Mouse (Mus musculus) gonadal fat pad, adult 2 months (tissue): ENCODE results near the gene Gm960. TPM values are rescaled to one million over a fixed set of nuclear protein-coding genes. Genes with fewer than 3 reads are reported as not detected.
A peak's percentile ranks its signal among the peaks of the same experiment; 100 is the strongest.

Experiments
- DNase-seq: peaks from one replicate; pipeline ENCODE4 v3.0.0-alpha.2; 2012; ENCODE audit warnings: low read depth
- polyA plus RNA-seq: library from polyadenylated mRNA; depleted of rRNA; stranded (reverse); fragments of >200 nt; gene quantifications from 2 replicates; pipeline ENCODE4 v1.2.3, GENCODE M21; 2012

Gene Gm960
- polyA plus RNA-seq, 1 experiment: 3.3 TPM

- no peak for DNase-seq
Measured at GRCm38 (mm10) chr19:4711601-4712155, 13.2 kb upstream of the Gm960 start.

- no peak for DNase-seq
Measured at GRCm38 (mm10) chr19:4711098-4711600, 12.7 kb upstream of the Gm960 start, which contains the start of gene Sptbn2. Sptbn2 (plus strand) TSS chr19:4711167.

- DNase-seq: no peak
Measured at GRCm38 (mm10) chr19:4708765-4709164, 10.3 kb upstream of the Gm960 start.

- DNase-seq: no peak
Measured at GRCm38 (mm10) chr19:4701221-4701620, 2.8 kb upstream of the Gm960 start.

- no peak for DNase-seq
Measured at GRCm38 (mm10) chr19:4700656-4701055, 2.2 kb upstream of the Gm960 start.

- DNase-seq: no peak
Measured at GRCm38 (mm10) chr19:4699821-4700220, 1.4 kb upstream of the Gm960 start.

GRCm38 (mm10) chr19:4698856-4699255 is 388 bp upstream of the Gm960 start:
- peak; percentile 27 for DNase-seq

- DNase-seq: no peak
Measured at GRCm38 (mm10) chr19:4697721-4698120, 747 bp downstream of the Gm960 start.

GRCm38 (mm10) chr19:4697121-4697520 is 1.3 kb downstream of the Gm960 start:
- no peak for DNase-seq

GRCm38 (mm10) chr19:4694346-4694745 is 4.1 kb downstream of the Gm960 start:
- no peak for DNase-seq

GRCm38 (mm10) chr19:4672401-4672800 is 26.1 kb downstream of the Gm960 start:
- no peak for DNase-seq

GRCm38 (mm10) chr19:4670776-4671175 is 27.7 kb downstream of the Gm960 start:
- no peak for DNase-seq

GRCm38 (mm10) chr19:4666815-4667214 is 31.7 kb downstream of the Gm960 start:
- no peak for DNase-seq

GRCm38 (mm10) chr19:4658156-4658555 is 40.3 kb downstream of the Gm960 start:
- no peak for DNase-seq

- no peak for DNase-seq
Measured at GRCm38 (mm10) chr19:4646917-4647492, 51.5 kb downstream of the Gm960 start.

GRCm38 (mm10) chr19:4644271-4644670 is 54.2 kb downstream of the Gm960 start:
- DNase-seq: no peak

GRCm38 (mm10) chr19:4635986-4636385 is 62.5 kb downstream of the Gm960 start:
- no peak for DNase-seq

GRCm38 (mm10) chr19:4628819-4629218 is 69.6 kb downstream of the Gm960 start:
- no peak for DNase-seq

GRCm38 (mm10) chr19:4625829-4626535 is 72.5 kb downstream of the Gm960 start:
- no peak for DNase-seq

GRCm38 (mm10) chr19:4625179-4625828 is 73.2 kb downstream of the Gm960 start, which contains the start of gene Rce1:
Rce1 (minus strand) TSS chr19:4625641.
- no peak for DNase-seq

- DNase-seq: no peak
Measured at GRCm38 (mm10) chr19:4624406-4625178, 73.9 kb downstream of the Gm960 start.

GRCm38 (mm10) chr19:4624006-4624405 is 74.5 kb downstream of the Gm960 start:
- no peak for DNase-seq
